In the genomic region with DNA sequence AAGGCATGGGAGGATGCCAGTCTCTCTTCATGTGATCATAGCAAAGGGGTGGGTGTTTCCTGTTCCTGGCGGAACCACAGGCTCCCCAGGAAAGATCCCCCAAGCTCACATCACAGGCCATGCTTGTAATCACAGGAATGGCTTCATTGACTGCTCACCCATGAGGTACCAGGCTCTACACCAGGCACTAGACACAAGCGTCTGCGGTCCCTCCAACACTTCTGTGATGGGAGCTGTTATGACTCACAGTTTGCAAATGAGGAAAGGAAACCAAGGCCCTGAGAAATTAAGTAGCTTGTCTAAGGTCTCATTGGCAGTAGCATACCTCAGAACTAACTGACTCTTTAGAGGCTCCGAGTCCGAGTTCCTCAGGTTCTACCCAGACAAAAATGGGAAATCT, we compare ENCODE assay signal across 27 mouse cellular contexts. TPM values are rescaled to one million over a fixed set of nuclear protein-coding genes. Genes with fewer than 3 reads are reported as not detected.
"Had no signal": no experiment of that assay in that cellular context is flagged by ENCODE, and none has a peak within 500 bp of the region (broad histone marks: within the 10 kb centered on the region; RNA-seq: fewer than 3 reads in every experiment).

No protein-coding gene starts in this region.

- H3K4me1 ChIP-seq: liver, embryonic 12.5 days; liver, embryonic 15.5 days; midbrain, embryonic 12.5 days had no signal

- H3K4me3 ChIP-seq: layer of hippocampus, adult 2 months; limb, embryonic 10.5 days; limb, embryonic 13.5 days; liver, embryonic 12.5 days; liver, embryonic 15.5 days; midbrain, embryonic 12.5 days; midbrain, embryonic 15.5 days; neural tube, embryonic 13.5 days had no signal

- H3K4me2 ChIP-seq: limb, embryonic 13.5 days; liver, embryonic 12.5 days; liver, embryonic 15.5 days; midbrain, embryonic 12.5 days; midbrain, embryonic 15.5 days; neural tube, embryonic 13.5 days had no signal

- H3K9ac ChIP-seq: limb, embryonic 13.5 days; liver, embryonic 12.5 days; liver, embryonic 15.5 days; midbrain, embryonic 12.5 days; midbrain, embryonic 15.5 days; neural tube, embryonic 13.5 days had no signal

- ATAC-seq: intestine, postnatal 0 days; liver, embryonic 12.5 days; midbrain, embryonic 15.5 days had no signal

- DNase-seq: kidney, adult 2 months; kidney, postnatal 25 days; layer of hippocampus, adult 9-11 months; liver; lung, adult 2 months; lung, postnatal 36 days; retina, postnatal 1 day; thymus, postnatal 4 days had no signal

- H3K9me3 ChIP-seq: limb, embryonic 10.5 days; limb, embryonic 13.5 days; liver, embryonic 12.5 days; liver, embryonic 15.5 days; midbrain, embryonic 12.5 days; midbrain, embryonic 15.5 days; neural tube, embryonic 13.5 days had no signal

- H3K36me3 ChIP-seq: liver, embryonic 15.5 days; midbrain, embryonic 12.5 days; midbrain, embryonic 15.5 days; neural tube, embryonic 13.5 days had no signal

- H3K27ac ChIP-seq: kidney, postnatal 0 days; layer of hippocampus, adult 2 months; limb, embryonic 10.5 days; liver, embryonic 12.5 days; liver, embryonic 15.5 days; midbrain, embryonic 12.5 days; midbrain, embryonic 15.5 days; neural tube, embryonic 13.5 days; stomach, postnatal 0 days had no signal

- H3K27me3 ChIP-seq: limb, embryonic 13.5 days; liver, embryonic 12.5 days; liver, embryonic 15.5 days; midbrain, embryonic 12.5 days; midbrain, embryonic 15.5 days; neural tube, embryonic 13.5 days had no signal

RNA-seq across cellular contexts. Expression of gene Orm1, which starts 55.9 kb away (rescaled TPM):
- total RNA-seq: layer of hippocampus, adult 2 months; layer of hippocampus, postnatal 25 days; left cerebral cortex, adult 18-20 months; left cerebral cortex, postnatal 25 days; neutrophil, adult 5-6 weeks had no signal
- polyA plus RNA-seq: intestine, postnatal 0 days; kidney, embryonic 14.5 days; kidney, postnatal 0 days; limb, embryonic 10.5 days; limb, embryonic 13.5 days; liver, embryonic 12.5 days; lung, embryonic 16.5 days; midbrain, embryonic 12.5 days; midbrain, embryonic 15.5 days; neural tube, embryonic 13.5 days; small intestine, adult 2 months; stomach, embryonic 14.5 days had no signal
